Mouse (Mus musculus): Measurements from ENCODE around the gene Snu13.

- TF ChIP-seq CTCF (IDR thresholded peaks at IDR 0.05; ENCODE audit: low read depth, low read length), result no peak
- no peak for TF ChIP-seq EP300 (IDR thresholded peaks at IDR 0.05; ENCODE audit: insufficient read depth, low read depth, low read length)
- TF ChIP-seq POLR2A (IDR thresholded peaks at IDR 0.05; ENCODE audit: insufficient read depth, low read length), result no peak
These were observed 23.3 kb downstream of the Snu13 start for GRCm38 (mm10) chr15:82023965-82024635.
